Mouse (Mus musculus): ENCODE results near the gene Olfr1458. TPM values are rescaled to one million over a fixed set of nuclear protein-coding genes. Genes with fewer than 3 reads are reported as not detected.

Gene Olfr1458
- polyA plus RNA-seq (2015; fragmentation: Nextera tagmentation; extraction: Ambion mirVana), result not detected in 2 replicates

DNA sequence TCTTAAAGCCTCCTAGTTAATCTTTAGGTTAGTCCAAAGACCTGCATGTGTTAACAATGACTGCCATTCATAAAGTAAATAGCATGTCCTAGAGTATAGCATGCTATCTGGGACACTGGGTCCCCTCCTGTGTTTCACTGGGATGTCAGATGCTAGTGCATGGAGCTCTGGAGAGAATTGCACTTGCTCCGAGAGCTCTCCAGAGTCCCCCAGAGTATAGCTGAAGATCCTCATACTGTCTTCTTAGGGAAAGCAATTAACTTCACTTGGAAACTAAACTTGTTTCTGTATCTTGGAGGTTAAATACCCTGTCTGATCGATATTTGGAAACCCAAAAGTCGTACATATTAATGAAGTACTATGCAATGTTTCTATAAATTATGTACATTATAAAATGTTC lies at the start of gene Olfr1458:
Olfr1458 (minus strand) TSS at position 101 of the 400 bp plus-strand sequence.
- ATAC-seq, result no peak
- no peaks in the 10 kb centered on the region for H3K9me3 ChIP-seq
- no peak within 1 kb of the TSS for H3K4me3 ChIP-seq (replicated peaks)
- no peaks in the 10 kb centered on the region for H3K36me3 ChIP-seq
- no peaks in the 10 kb centered on the region for H3K4me1 ChIP-seq (replicated peaks)
- no peak within 1 kb of the TSS for H3K4me2 ChIP-seq (replicated peaks)
- H3K27me3 ChIP-seq (replicated peaks), result no peaks in the 10 kb centered on the region
- no peak within 1 kb of the TSS for H3K9ac ChIP-seq
- H3K27ac ChIP-seq, result no peak within 1 kb of the TSS
- 84% methylated on average over 3 of the region's 3 CpGs for WGBS

DNA sequence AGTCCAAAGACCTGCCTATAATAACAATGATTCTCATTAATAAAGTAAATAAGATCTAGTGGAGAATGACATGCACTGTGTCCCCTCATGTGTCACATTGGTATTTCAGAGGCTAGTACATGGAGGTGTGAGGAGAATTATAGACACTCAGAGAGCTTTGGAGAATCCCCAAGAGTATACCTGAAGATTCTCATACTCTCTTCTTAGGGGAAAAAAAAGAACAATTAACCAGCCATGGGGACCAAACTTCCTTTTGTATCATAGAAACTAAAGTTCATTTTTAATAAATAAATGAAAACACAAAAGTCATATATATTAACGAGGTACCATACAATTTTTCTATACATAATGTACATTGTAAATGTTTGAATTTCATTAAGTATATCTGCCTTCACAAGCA lies 42.9 kb upstream of the Olfr1458 start, which contains the start of gene Olfr1459:
Olfr1459 (minus strand) TSS at position 101 of the 400 bp plus-strand sequence.
- ATAC-seq, result no peak
- no peaks in the 10 kb centered on the region for H3K36me3 ChIP-seq
- 73% methylated on average over 1 of the region's 1 CpGs for WGBS

DNA sequence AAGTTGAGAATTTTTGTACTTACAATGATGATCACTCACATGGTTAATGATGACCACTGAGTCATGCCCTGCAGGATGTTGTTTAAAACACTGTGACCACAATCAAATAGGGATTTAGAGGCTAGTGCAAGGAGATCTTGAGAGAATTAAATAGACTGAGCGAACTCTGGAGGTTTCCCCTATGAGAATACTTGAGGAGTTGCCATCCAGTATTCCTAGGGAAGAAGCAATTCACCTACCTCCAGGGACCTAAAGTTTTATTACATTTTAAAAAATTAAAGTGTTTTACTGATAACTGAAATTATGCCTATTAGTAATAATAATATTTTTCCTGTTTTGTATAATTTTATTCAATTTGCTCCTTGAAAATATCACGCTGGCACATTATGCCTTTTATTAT lies 8.8 kb downstream of the Olfr1458 start, which contains the start of gene Olfr1457:
Olfr1457 (minus strand) TSS at position 101 of the 400 bp plus-strand sequence.
- Histone ChIP-seq H3K27me3 (replicated peaks) (no peaks in the 10 kb centered on the region), H3K4me2 (replicated peaks) (no peak within 1 kb of the TSS), H3K4me1 (replicated peaks) (no peaks in the 10 kb centered on the region), H3K9ac (no peak within 1 kb of the TSS), H3K27ac (no peak within 1 kb of the TSS), H3K36me3 (no peaks in the 10 kb centered on the region), H3K4me3 (replicated peaks) (no peak within 1 kb of the TSS), H3K9me3 (no peaks in the 10 kb centered on the region)
- WGBS, result 78% methylated on average over 2 of the region's 2 CpGs
- no peak for ATAC-seq

More for the DNA sequence above, 42.9 kb upstream of the Olfr1458 start, which contains the start of gene Olfr1459:
- H3K4me1 ChIP-seq (replicated peaks), result no peaks in the 10 kb centered on the region
- H3K9me3 ChIP-seq, result no peaks in the 10 kb centered on the region
- H3K4me3 ChIP-seq (replicated peaks), result no peak within 1 kb of the TSS
- no peaks in the 10 kb centered on the region for H3K27me3 ChIP-seq (replicated peaks)
- no peak within 1 kb of the TSS for H3K4me2 ChIP-seq (replicated peaks)
- no peak within 1 kb of the TSS for H3K9ac ChIP-seq
- H3K27ac ChIP-seq, result no peak within 1 kb of the TSS

DNA sequence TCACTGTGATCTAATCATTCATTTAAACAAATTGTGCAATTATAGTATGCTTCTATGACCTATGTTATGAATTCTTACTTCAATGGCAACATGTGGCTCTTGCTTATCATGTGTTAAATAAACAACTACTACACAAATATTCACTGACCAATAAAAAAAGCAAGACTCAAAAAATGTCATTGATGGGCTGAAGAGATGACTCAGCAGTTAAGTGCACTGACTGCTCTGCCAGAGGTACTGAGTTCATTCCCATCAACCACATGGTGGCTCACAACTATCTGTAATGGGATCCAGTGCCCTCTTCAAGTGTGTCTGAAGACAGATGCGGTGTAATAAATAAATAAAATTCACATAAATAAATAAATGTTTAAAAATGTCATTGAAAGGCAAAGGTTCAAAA lies 12.7 kb downstream of the Olfr1458 start:
- no peaks in the 10 kb centered on the region for H3K27me3 ChIP-seq (replicated peaks)
- ATAC-seq, result no peak
- 84% methylated on average over 1 of the region's 1 CpGs for WGBS

DNA sequence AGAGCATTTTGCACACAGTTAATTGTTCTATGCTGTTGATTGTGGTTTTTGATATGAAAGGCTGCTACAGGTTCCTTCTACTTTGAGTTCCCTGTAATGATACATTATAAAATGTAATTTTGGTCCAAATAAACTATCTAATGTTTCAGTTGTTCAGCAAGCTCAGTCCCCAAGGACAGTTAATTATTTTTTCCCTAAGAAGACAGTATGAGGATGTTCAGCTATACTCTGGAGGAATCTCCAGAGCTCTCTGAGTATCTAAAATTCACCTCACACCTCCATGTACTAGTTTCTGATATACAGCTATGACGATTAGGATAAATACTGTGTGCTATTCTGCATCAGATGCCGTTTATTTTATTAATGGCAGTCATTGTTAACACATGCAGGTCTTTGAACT lies 46.3 kb downstream of the Olfr1458 start, which contains the start of gene Olfr1454:
Olfr1454 (plus strand) TSS at position 301 of the 400 bp plus-strand sequence.
- no peak for ATAC-seq
- Histone ChIP-seq H3K4me2 (replicated peaks) (no peak within 1 kb of the TSS), H3K4me1 (replicated peaks) (no peaks in the 10 kb centered on the region), H3K36me3 (no peaks in the 10 kb centered on the region), H3K9me3 (no peaks in the 10 kb centered on the region), H3K27me3 (replicated peaks) (no peaks in the 10 kb centered on the region), H3K27ac (no peak within 1 kb of the TSS), H3K9ac (no peak within 1 kb of the TSS), H3K4me3 (replicated peaks) (no peak within 1 kb of the TSS)
- 75% methylated on average over 2 of the region's 2 CpGs for WGBS

More for the DNA sequence above, 12.7 kb downstream of the Olfr1458 start:
- Histone ChIP-seq H3K4me3 (replicated peaks) (no peak overlapping the region), H3K9ac (no peak overlapping the region), H3K9me3 (no peaks in the 10 kb centered on the region), H3K27ac (no peak overlapping the region), H3K4me2 (replicated peaks) (no peak overlapping the region), H3K4me1 (replicated peaks) (no peaks in the 10 kb centered on the region), H3K36me3 (no peaks in the 10 kb centered on the region)

Other genes with a start within 250 kb of the Olfr1458 start
- not detected in 2 replicates for gene Olfr1444, start 249.5 kb downstream of the Olfr1458 start, polyA plus RNA-seq (2015; fragmentation: Nextera tagmentation; extraction: Ambion mirVana)
- not detected in 2 replicates for gene Olfr1445, start 222.9 kb downstream of the Olfr1458 start, polyA plus RNA-seq (2015; fragmentation: Nextera tagmentation; extraction: Ambion mirVana)
- gene Olfr1446, start 213.3 kb downstream of the Olfr1458 start, polyA plus RNA-seq (2015; fragmentation: Nextera tagmentation; extraction: Ambion mirVana), result not detected in 2 replicates
- not detected in 2 replicates for gene Olfr1447, start 203.0 kb downstream of the Olfr1458 start, polyA plus RNA-seq (2015; fragmentation: Nextera tagmentation; extraction: Ambion mirVana)
- not detected in 2 replicates for gene Olfr1448, start 182.4 kb downstream of the Olfr1458 start, polyA plus RNA-seq (2015; fragmentation: Nextera tagmentation; extraction: Ambion mirVana)
- not detected in 2 replicates for gene Olfr1449, start 175.9 kb downstream of the Olfr1458 start, polyA plus RNA-seq (2015; fragmentation: Nextera tagmentation; extraction: Ambion mirVana)
- gene Olfr1450, start 156.5 kb downstream of the Olfr1458 start, polyA plus RNA-seq (2015; fragmentation: Nextera tagmentation; extraction: Ambion mirVana), result not detected in 2 replicates
- not detected in 2 replicates for gene Olfr1451, start 111.8 kb downstream of the Olfr1458 start, polyA plus RNA-seq (2015; fragmentation: Nextera tagmentation; extraction: Ambion mirVana)
- not detected in 2 replicates for gene Olfr1453, start 78.4 kb downstream of the Olfr1458 start, polyA plus RNA-seq (2015; fragmentation: Nextera tagmentation; extraction: Ambion mirVana)
- gene Olfr1454, start 46.2 kb downstream of the Olfr1458 start, polyA plus RNA-seq (2015; fragmentation: Nextera tagmentation; extraction: Ambion mirVana), result not detected in 2 replicates
- gene Olfr1457, start 8.9 kb downstream of the Olfr1458 start, polyA plus RNA-seq (2015; fragmentation: Nextera tagmentation; extraction: Ambion mirVana), result not detected in 2 replicates
- not detected in 2 replicates for gene Olfr1459, start 42.8 kb upstream of the Olfr1458 start, polyA plus RNA-seq (2015; fragmentation: Nextera tagmentation; extraction: Ambion mirVana)
- gene Olfr1461, start 56.2 kb upstream of the Olfr1458 start, polyA plus RNA-seq (2015; fragmentation: Nextera tagmentation; extraction: Ambion mirVana), result not detected in 2 replicates
- gene Olfr1462, start 79.0 kb upstream of the Olfr1458 start, polyA plus RNA-seq (2015; fragmentation: Nextera tagmentation; extraction: Ambion mirVana), result not detected in 2 replicates
- not detected in 2 replicates for gene Olfr1463, start 124.6 kb upstream of the Olfr1458 start, polyA plus RNA-seq (2015; fragmentation: Nextera tagmentation; extraction: Ambion mirVana)
- gene Olfr1465, start 208.8 kb upstream of the Olfr1458 start, polyA plus RNA-seq (2015; fragmentation: Nextera tagmentation; extraction: Ambion mirVana), result not detected in 2 replicates
- not detected in 2 replicates for gene Olfr1466, start 232.1 kb upstream of the Olfr1458 start, polyA plus RNA-seq (2015; fragmentation: Nextera tagmentation; extraction: Ambion mirVana)

Data from intestine, embryonic 15.5 days (tissue).